Mouse (Mus musculus) liver, adult (tissue): ENCODE data around the gene Bicra.
A peak's percentile ranks its signal among the peaks of the same experiment; 100 is the strongest.

Experiments used
- GATA4 ChIP-seq: IDR thresholded peaks from 2 replicates; pipeline ENCODE4 v1.6.1; 2014; ENCODE audit warnings: mild to moderate bottlenecking, low read length; ENCODE audit not compliant: insufficient replicate concordance

Bicra gene

DNA sequence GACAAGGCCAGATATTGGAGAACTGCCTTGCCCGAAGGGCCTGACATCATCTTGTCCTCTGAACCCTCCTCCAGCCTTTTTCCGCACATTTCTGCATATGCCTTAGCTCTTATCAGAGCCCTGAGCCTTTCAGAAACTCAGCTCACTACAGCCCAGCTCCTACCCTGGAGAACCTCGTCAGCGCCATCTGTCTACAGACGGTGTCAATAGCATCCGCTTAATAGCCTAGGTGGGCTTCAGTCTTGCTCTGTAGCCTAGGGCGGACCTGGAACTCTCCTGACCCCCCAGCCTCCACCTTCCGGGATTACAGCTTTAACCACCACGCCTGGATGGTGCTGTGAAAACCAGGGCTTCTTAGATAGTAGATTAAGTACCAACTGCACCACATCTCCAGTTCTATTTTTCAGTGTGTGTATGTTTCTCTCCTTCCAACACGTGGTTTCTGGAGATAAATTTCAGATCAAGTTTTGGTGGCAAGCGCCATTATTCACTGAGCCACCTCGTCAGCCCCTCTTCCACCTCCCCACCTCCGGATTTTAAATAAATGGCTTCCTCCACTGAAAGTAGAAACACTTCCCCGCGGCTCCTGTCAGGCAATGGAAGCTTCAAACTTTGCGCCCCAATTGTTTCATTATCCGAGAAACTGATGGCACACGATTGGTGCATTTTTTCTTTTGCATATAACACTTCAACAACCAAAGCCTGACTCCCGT, 4.3 kb upstream of the Bicra start:
- TF ChIP-seq GATA4: no peak; the same call in 1 of the 2 replicates

GRCm38 (mm10) chr7:16050600-16050999, 2.9 kb upstream of the Bicra start:
- TF ChIP-seq GATA4: no peak

DNA sequence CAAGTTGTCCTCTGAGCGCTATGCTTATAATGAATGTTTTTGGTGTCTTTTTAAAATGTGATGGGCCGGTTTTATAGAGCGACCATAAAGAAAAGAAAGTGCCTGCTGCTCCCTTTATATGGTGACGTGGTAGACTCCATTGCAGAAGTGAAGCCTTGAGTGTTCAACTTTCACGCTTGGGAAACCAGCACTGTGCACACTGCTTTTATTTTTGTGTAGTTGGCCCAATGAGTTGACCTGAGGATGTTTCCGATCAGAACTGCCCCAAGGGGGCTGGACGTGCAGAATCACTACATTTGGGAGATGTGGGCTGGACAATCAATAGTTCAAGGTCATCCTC, 1.8 kb upstream of the Bicra start:
- TF ChIP-seq GATA4: no peak

DNA sequence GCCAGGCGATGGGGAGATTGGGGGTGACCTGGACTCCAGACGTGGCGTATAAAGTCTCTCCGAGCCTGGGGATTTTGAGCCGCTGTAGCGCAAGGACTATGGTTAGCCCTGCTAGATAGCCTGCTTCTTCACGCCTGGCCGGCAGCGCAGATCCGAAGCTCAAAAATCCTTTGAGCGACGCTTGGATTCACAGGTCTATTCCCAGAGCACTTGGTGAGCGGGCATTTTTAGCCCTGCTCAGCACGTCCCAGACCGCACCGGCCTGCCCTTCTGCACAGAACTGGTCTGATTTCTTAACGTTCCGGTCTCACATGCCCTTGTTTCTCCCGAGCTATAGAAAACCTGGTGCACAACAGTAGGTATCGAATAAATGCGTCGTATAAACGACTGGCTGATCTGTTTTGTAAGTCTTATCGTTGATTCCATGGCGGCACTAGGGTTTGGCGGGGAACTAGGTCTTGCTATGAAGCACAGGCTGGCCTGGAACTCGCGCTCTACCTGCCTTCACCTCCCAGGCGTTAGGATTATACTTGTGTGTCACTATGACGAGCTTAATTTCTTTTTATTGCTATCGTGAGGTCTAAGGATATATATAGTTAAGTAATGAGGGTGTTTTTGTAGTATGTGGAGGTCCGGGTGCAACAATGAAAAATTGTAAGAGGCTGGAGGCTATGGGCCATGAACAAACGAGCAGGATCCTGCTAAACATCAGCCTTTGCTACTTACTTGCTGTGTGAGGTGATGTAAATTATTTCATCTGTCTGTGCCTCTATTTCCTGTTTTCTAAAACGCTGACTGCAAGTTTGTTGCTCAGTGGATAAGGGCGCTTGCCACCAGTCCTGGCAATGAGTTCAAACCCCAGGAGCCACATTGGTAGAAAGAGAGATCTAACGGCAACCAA, 1.2 kb upstream of the Bicra start:
- no peak for TF ChIP-seq GATA4

GRCm38 (mm10) chr7:16048164-16048564, 443 bp upstream of the Bicra start:
- no peak for TF ChIP-seq GATA4

- peak; percentile 27; the same call in 1 of the 2 replicates for TF ChIP-seq GATA4
Measured at GRCm38 (mm10) chr7:16046481-16047337, 1.0 kb downstream of the Bicra start.

DNA sequence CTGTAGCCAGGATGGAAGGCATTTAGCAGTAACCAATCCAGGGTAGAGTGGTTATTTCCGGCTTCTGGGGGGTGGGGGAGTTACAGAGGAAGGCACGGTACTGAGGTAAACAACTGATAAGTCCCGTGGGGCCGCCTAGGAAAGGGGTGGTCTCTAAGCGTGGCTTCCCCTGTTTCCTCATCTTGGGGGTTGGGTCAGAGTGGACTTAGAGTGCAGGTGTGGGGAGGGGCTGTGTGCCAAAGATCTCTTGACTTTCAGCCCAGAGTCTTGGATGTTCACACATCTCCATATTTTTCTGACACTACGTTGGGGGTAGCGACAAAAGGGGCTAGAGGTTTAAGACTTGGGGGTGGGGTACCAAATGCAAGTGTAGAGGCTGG, 1.6 kb downstream of the Bicra start:
- peak; percentile 45; the same call in 1 of the 2 replicates for TF ChIP-seq GATA4

- TF ChIP-seq GATA4: no peak
Measured at GRCm38 (mm10) chr7:16045538-16045937, 2.2 kb downstream of the Bicra start.

DNA sequence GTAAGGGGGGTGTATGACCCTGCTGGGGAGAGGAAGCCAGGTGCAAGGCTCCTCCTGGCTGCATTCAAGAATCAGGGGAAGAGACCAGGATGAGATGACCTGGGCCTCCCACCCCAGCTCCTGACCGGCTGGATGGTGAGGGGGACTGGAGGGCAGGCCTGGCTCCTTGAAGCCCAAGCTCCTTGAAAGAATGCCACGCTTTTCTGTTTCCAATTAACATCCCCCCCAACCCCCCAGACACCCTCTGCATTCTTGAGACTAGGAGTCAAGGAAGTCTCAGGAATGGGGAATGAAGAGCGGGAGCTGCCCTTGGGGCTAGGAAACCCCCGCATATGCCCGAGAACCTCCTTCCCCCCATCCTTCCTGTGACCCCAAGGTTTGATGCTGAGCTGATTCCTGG, 3.2 kb downstream of the Bicra start:
- TF ChIP-seq GATA4: no peak

DNA sequence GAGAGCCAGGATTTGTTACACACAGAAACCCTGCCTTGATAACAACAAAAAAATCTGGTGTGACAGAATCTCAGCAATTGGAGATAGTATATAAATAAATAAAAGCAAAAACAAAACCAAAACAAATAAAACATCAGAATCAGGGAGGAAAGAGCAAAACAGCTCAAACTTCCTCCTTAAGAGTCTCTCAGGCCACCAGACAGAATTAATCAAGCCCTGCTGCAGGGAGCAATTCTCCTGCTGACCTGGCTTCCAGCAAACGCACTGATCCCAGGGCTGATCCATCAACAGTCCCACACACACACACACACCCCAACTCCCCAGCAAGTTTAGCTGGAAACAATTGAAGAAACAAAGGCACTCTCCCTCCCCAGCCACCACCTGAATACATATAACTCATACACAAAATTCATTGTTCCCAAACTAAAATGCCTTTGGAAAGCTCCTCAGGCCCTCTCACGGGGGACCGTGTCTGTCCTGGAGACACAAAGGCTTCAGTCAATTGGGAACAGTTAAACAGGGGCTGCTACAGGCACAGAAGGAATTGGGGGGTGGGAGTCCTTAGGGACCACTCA, 3.8 kb downstream of the Bicra start:
- no peak for TF ChIP-seq GATA4

DNA sequence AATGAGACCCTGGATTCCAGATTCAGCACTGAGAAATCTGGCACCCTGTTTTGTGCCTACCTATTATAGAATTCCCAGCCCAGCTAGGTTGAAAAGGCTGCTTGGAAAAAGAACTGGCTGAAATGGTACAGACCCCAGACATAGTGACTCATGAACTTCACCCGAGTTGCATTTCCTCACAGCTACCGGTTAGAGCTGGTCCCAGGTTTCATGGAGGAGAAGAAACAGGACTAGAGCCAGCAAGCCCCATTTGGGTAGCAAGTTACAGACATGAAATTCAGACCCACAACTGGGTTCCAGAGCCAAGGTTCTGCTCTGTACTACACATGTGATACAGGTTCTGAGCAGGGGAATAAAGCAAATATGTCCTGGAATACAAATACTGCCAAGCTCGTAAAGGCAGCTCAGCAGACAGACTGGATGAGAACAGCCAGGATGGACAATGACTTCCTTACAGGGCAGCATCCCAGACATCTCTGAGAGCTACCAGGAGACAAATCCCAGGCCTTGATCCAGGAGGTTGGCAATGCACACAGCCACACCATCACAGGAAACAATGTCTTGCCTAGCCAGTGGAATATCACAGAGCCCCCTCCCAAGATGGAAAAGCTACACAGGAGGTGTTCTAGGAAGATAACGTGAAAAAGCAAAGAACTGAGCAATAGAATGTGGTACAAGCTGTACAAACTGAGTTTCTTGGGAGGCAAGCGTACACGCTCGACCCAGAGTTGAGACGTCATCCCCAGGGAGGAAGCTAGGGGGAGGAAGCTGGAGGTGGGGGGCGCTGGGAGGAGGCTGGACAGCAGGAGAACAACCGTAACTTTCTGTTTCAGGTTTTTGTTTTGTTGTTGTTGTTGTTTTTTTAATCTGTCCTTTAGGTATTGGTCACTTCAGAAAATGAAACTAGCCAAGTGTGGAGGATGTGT, 4.6 kb downstream of the Bicra start:
- TF ChIP-seq GATA4: no peak

DNA sequence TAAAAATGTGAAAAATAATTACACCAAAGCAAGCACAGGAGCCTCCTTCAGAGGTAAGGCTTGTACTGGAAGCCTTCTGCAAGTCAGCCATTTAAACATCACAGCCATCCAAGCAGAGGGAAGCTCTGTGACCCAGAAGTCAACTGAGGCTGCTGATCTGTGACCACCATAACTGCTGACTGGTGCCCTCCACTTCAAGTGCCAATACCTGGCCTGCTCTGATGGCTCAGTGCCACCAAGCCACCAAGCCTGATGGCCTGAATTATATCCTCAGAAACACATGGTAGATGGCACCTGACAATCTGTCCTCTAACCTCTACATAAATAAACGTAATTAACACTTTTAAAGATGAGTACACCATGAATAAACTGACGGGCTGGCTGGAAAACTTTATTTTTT, 6.5 kb downstream of the Bicra start:
- TF ChIP-seq GATA4: no peak

DNA sequence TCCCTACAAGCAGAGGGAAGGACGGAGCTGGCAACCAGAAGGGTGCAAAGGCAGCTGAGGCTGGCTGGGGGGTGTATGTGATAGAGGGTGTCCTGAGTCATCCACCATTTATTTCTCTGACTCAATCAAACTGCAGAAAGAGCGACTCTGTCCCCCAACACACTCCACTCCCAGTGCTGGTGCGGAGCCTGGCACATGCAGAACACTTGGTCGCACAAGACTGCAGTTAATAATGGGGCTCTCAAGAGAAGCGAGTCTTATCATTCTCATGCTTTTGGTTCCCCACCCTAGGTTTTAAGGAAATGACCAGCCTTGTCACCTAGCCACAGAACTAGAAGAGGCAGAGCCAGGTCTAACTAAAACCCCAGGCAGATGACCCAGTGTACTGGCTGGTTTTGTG, 8.4 kb downstream of the Bicra start:
- TF ChIP-seq GATA4: no peak

- TF ChIP-seq GATA4: no peak
Measured at GRCm38 (mm10) chr7:16036972-16037371, 10.7 kb downstream of the Bicra start.
